ENCODE assay signal across 22 mouse cellular contexts in genomic region chr4:150255181-150255580, GRCm38 (mm10). TPM values are rescaled to one million over a fixed set of nuclear protein-coding genes. Genes with fewer than 3 reads are reported as not detected.
DNase-seq lines count a peak whose midpoint lies in the region; ATAC-seq and TF ChIP-seq lines count a peak whose summit lies in the region.
"Had no signal": no experiment of that assay in that cellular context is flagged by ENCODE, and none has a peak within 500 bp of the region (broad histone marks: within the 10 kb centered on the region; RNA-seq: fewer than 3 reads in every experiment).

No protein-coding gene starts in this region.

- TF ChIP-seq CTCF in cerebellum, adult 2 months (IDR thresholded peaks at IDR 0.05; ENCODE audit: borderline replicate concordance, insufficient read depth, low read depth, low read length): no peak

- no peak overlapping the region for H3K4me2 ChIP-seq in hindbrain, embryonic 15.5 days
- no peak overlapping the region for H3K4me2 ChIP-seq in neural tube, embryonic 15.5 days
- H3K4me2 ChIP-seq: forebrain, embryonic 13.5 days had no signal

- DNase-seq in cerebellum, adult 9-10 months: peak; percentile 25
- no peak for DNase-seq in cerebellum, adult 2 months
- DNase-seq in hindbrain, embryonic 10.5 days (ENCODE audit: low spot score): no peak
- peak; percentile 15 for DNase-seq in Muller cell, postnatal 12 days (ENCODE audit: inconsistent ontology term)
- no peak for DNase-seq in spleen, postnatal 4 days (ENCODE audit: low spot score in 2 of 2)
- DNase-seq: adrenal gland, postnatal 14 days; B cell, adult 2 months; gastrocnemius, adult 2 months; gastrocnemius, postnatal 25 days; heart, postnatal 10 days; heart, postnatal 4 days had no signal

- H3K27ac ChIP-seq in cerebellum, adult 2 months (ENCODE audit: insufficient read depth, low read length): no peak overlapping the region
- H3K27ac ChIP-seq in hindbrain, embryonic 15.5 days (replicated peaks): peak overlapping the region; percentile 52; the same call in 1 of the 2 replicates
- no peak overlapping the region for H3K27ac ChIP-seq in hindbrain, embryonic 10.5 days
- 0 out of 2 replicates have a peak overlapping the region, but pooled peaks have one; percentile 9 for H3K27ac ChIP-seq in neural tube, embryonic 15.5 days (replicated peaks)
- H3K27ac ChIP-seq: embryonic facial prominence, embryonic 10.5 days; gastrocnemius, adult 2 months had no signal

- 59% methylated on average over 7 of the region's 7 CpGs for WGBS in cerebellum, adult 2 months
- WGBS in hindbrain, embryonic 15.5 days: 70% methylated on average over 7 of the region's 7 CpGs
- 90% methylated on average over 7 of the region's 7 CpGs for WGBS in hindbrain, embryonic 10.5 days
- WGBS in neural tube, embryonic 15.5 days: 68% methylated on average over 7 of the region's 7 CpGs

- peaks cover 38% of the 10 kb centered on the region for H3K4me1 ChIP-seq in cerebellum, adult 2 months (ENCODE audit: control insufficient read depth, insufficient read depth, low read length)
- peaks cover 52% of the 10 kb centered on the region for H3K4me1 ChIP-seq in hindbrain, embryonic 15.5 days (replicated peaks)
- peaks cover 34% of the 10 kb centered on the region for H3K4me1 ChIP-seq in hindbrain, embryonic 10.5 days (replicated peaks)
- H3K4me1 ChIP-seq in neural tube, embryonic 15.5 days: peaks cover 48% of the 10 kb centered on the region

- no peaks in the 10 kb centered on the region for H3K9me3 ChIP-seq in hindbrain, embryonic 15.5 days
- no peaks in the 10 kb centered on the region for H3K9me3 ChIP-seq in hindbrain, embryonic 10.5 days
- H3K9me3 ChIP-seq in neural tube, embryonic 15.5 days (replicated peaks): no peaks in the 10 kb centered on the region
- H3K9me3 ChIP-seq: embryonic facial prominence, embryonic 10.5 days; forebrain, embryonic 13.5 days; G1E had no signal

- H3K4me3 ChIP-seq in cerebellum, adult 2 months (replicated peaks; ENCODE audit: insufficient read depth, low read depth, low read length): no peak overlapping the region
- no peak overlapping the region for H3K4me3 ChIP-seq in hindbrain, embryonic 15.5 days
- H3K4me3 ChIP-seq in hindbrain, embryonic 10.5 days: no peak overlapping the region
- H3K4me3 ChIP-seq in neural tube, embryonic 15.5 days (replicated peaks): no peak overlapping the region
- H3K4me3 ChIP-seq: embryonic facial prominence, embryonic 10.5 days; forebrain, embryonic 13.5 days; gastrocnemius, adult 2 months had no signal

- H3K9ac ChIP-seq in hindbrain, embryonic 15.5 days: no peak overlapping the region
- H3K9ac ChIP-seq in neural tube, embryonic 15.5 days (replicated peaks): no peak overlapping the region
- H3K9ac ChIP-seq: forebrain, embryonic 13.5 days had no signal

- H3K27me3 ChIP-seq in cerebellum, adult 2 months (ENCODE audit: control insufficient read depth, insufficient read depth, low read length): no peaks in the 10 kb centered on the region
- no peaks in the 10 kb centered on the region for H3K27me3 ChIP-seq in hindbrain, embryonic 15.5 days
- H3K27me3 ChIP-seq in hindbrain, embryonic 10.5 days (ENCODE audit: insufficient read depth, poor library complexity, severe bottlenecking): no peaks in the 10 kb centered on the region
- H3K27me3 ChIP-seq in neural tube, embryonic 15.5 days (replicated peaks): no peaks in the 10 kb centered on the region
- H3K27me3 ChIP-seq: forebrain, embryonic 13.5 days had no signal

- no peak for ATAC-seq in hindbrain, embryonic 15.5 days (ENCODE audit: low FRiP score, low read depth)
- ATAC-seq in neural tube, embryonic 15.5 days (ENCODE audit: low FRiP score): no peak
- ATAC-seq: activated CD4-positive, CD25-positive, alpha-beta regulatory T cell, adult 4 months; CD4-positive, CD25-positive, alpha-beta regulatory T cell, adult 4 months; forebrain, embryonic 13.5 days; inflammation-experienced regulatory T-cells, adult 6 months; intestine, postnatal 0 days had no signal

- no peak for TF ChIP-seq POLR2A in cerebellum, adult 2 months (IDR thresholded peaks at IDR 0.05; ENCODE audit: borderline replicate concordance, insufficient read depth, low read length)

- no peaks in the 10 kb centered on the region for H3K36me3 ChIP-seq in hindbrain, embryonic 15.5 days
- H3K36me3 ChIP-seq in hindbrain, embryonic 10.5 days: peaks cover 64% of the 10 kb centered on the region
- H3K36me3 ChIP-seq in neural tube, embryonic 15.5 days: no peaks in the 10 kb centered on the region

RNA-seq across cellular contexts. Expression of gene Eno1, which starts 18.7 kb away (rescaled TPM):
- polyA plus RNA-seq in cerebellum, adult 2 months (2012; rRNA removed): 918 and 961 TPM in 2 replicates
- polyA plus RNA-seq in hindbrain, embryonic 15.5 days (2015; fragmentation: Nextera tagmentation; extraction: Ambion mirVana): 1,126 and 1,158 TPM in 2 replicates
- polyA plus RNA-seq in hindbrain, embryonic 10.5 days (2016; fragmentation: Nextera tagmentation; extraction: Ambion mirVana): 2,517 and 3,327 TPM in 2 replicates
- 1,173 and 1,202 TPM in 2 replicates for polyA plus RNA-seq in neural tube, embryonic 15.5 days (2015; fragmentation: Nextera tagmentation; extraction: Ambion mirVana)

RNA-seq across cellular contexts. Expression of gene Rere, which starts 26.3 kb away (rescaled TPM):
- polyA plus RNA-seq in cerebellum, adult 2 months (2012; rRNA removed): 69.1 and 73.2 TPM in 2 replicates
- polyA plus RNA-seq in hindbrain, embryonic 15.5 days (2015; fragmentation: Nextera tagmentation; extraction: Ambion mirVana): 32.5 and 33.8 TPM in 2 replicates
- 29.4 and 40.4 TPM in 2 replicates for polyA plus RNA-seq in hindbrain, embryonic 10.5 days (2016; fragmentation: Nextera tagmentation; extraction: Ambion mirVana)
- polyA plus RNA-seq in neural tube, embryonic 15.5 days (2015; fragmentation: Nextera tagmentation; extraction: Ambion mirVana): 31.8 and 34.6 TPM in 2 replicates

RNA-seq across cellular contexts. Expression of gene Car6, which starts 54.0 kb away (rescaled TPM):
- not detected in 2 replicates for polyA plus RNA-seq in cerebellum, adult 2 months (2012; rRNA removed)
- not detected in 2 replicates for polyA plus RNA-seq in hindbrain, embryonic 15.5 days (2015; fragmentation: Nextera tagmentation; extraction: Ambion mirVana)
- 0.14 TPM in 1 of 2 replicates, not detected in the other for polyA plus RNA-seq in hindbrain, embryonic 10.5 days (2016; fragmentation: Nextera tagmentation; extraction: Ambion mirVana)
- not detected in 2 replicates for polyA plus RNA-seq in neural tube, embryonic 15.5 days (2015; fragmentation: Nextera tagmentation; extraction: Ambion mirVana)
- polyA plus RNA-seq: activated CD4-positive, CD25-positive, alpha-beta regulatory T cell, adult 4 months; CD4-positive, CD25-positive, alpha-beta regulatory T cell, adult 4 months; embryonic facial prominence, embryonic 14.5 days; forebrain, embryonic 13.5 days; G1E; heart, embryonic 14.5 days; inflammation-experienced regulatory T-cells, adult 6 months; intestine, postnatal 0 days had no signal

Comparison
In these comparisons a context has a peak if more than half of its experiments do, and no peak if none do; other contexts are left out.
1. DNase-seq: peak in cerebellum, adult 9-10 months (single experiment) and Muller cell, postnatal 12 days (single experiment); none in cerebellum, adult 2 months (0 of 2), hindbrain, embryonic 10.5 days (single experiment) and spleen, postnatal 4 days (0 of 2).
2. H3K27ac ChIP-seq: peak in hindbrain, embryonic 15.5 days (single experiment) and neural tube, embryonic 15.5 days (single experiment); none in cerebellum, adult 2 months (single experiment) and hindbrain, embryonic 10.5 days (single experiment).